Mouse (Mus musculus) kidney, adult 2 months (tissue): ENCODE measurements around the gene Pprc1. TPM values are rescaled to one million over a fixed set of nuclear protein-coding genes. Genes with fewer than 3 reads are reported as not detected.
A peak's percentile ranks its signal among the peaks of the same experiment; 100 is the strongest.

Experiments used
- DNase-seq: peaks from one replicate; pipeline ENCODE4 v3.0.0; 2021
- H3K27ac ChIP-seq: fragments of 200-500 bp; 2 replicates; pipeline ENCODE4 v1.5.1; 2012; ENCODE audit warnings: low read depth, low read length, control low read depth, inconsistent platforms; ENCODE audit not compliant: insufficient read depth
- H3K27me3 ChIP-seq: fragments of 200-500 bp; replicated peaks from 2 replicates; pipeline ENCODE4 v1.6.1; 2012; ENCODE audit warnings: mild to moderate bottlenecking, moderate library complexity, low read length, inconsistent platforms; ENCODE audit not compliant: control insufficient read depth, insufficient read depth
- H3K36me3 ChIP-seq: fragments of 200-500 bp; 2 replicates; pipeline ENCODE4 v1.6.1; 2012; ENCODE audit warnings: mild to moderate bottlenecking, moderate library complexity, low read length, inconsistent platforms; ENCODE audit not compliant: control insufficient read depth, insufficient read depth
- H3K4me1 ChIP-seq: fragments of 200-500 bp; 2 replicates; pipeline ENCODE4 v1.6.1; 2011; ENCODE audit warnings: low read length; ENCODE audit not compliant: control insufficient read depth, insufficient read depth
- H3K4me3 ChIP-seq: fragments of 200-500 bp; 2 replicates; pipeline ENCODE4 v1.5.1; 2011; ENCODE audit warnings: mild to moderate bottlenecking, low read depth, low read length, control low read depth; ENCODE audit not compliant: insufficient read depth
- CTCF ChIP-seq: fragments of 200-500 bp; conservative IDR thresholded peaks from 2 replicates; pipeline ENCODE4 v1.5.1; 2011; ENCODE audit warnings: low read depth, mild to moderate bottlenecking, control low read depth, low read length, moderate library complexity, mixed read lengths; ENCODE audit not compliant: insufficient read depth, insufficient read length
- POLR2A ChIP-seq: fragments of 200-500 bp; IDR thresholded peaks from one replicate; pipeline ENCODE4 v1.6.1; 2011; ENCODE audit warnings: low read depth, low read length, control low read depth
- WGBS: fragments of 180-500 bp; shearing (Covaris S2); methylation state at CpG from one replicate; pipeline ENCODE4 v1.1.7; 2018; 5-methylcytosine and 5-hydroxymethylcytosine counted together
- polyA plus RNA-seq: library from polyadenylated mRNA; depleted of rRNA; stranded (reverse); fragments of >200 nt; gene quantifications from 2 replicates; pipeline ENCODE4 v1.2.3, GENCODE M21; 2012

Gene Pprc1
- polyA plus RNA-seq, 1 experiment = 10.8 TPM

- Histone ChIP-seq H3K27ac (no peak overlapping the region), H3K4me1 (no peaks in the 10 kb centered on the region), H3K36me3 (peaks cover 4% of the 10 kb centered on the region), H3K4me3 (no peak overlapping the region), H3K27me3 (no peaks in the 10 kb centered on the region)
- WGBS = 72% methylated on average over 11 of the region's 11 CpGs
- TF ChIP-seq CTCF (peak; percentile 35; the same call in 1 of the 2 replicates), POLR2A (no peak)
- DNase-seq = no peak
Observed at GRCm38 (mm10) chr19:46028747-46029320, 15.9 kb upstream of the Pprc1 start.

GRCm38 (mm10) chr19:46029652-46030051 lies 15.0 kb upstream of the Pprc1 start:
- peaks cover 4% of the 10 kb centered on the region for H3K36me3 ChIP-seq
- TF ChIP-seq CTCF = no peak
- TF ChIP-seq POLR2A = no peak
- H3K4me3 ChIP-seq = no peak overlapping the region
- no peak overlapping the region for H3K27ac ChIP-seq
- WGBS = 48% methylated on average over 1 of the region's 1 CpGs
- no peaks in the 10 kb centered on the region for H3K27me3 ChIP-seq
- H3K4me1 ChIP-seq = no peaks in the 10 kb centered on the region
- DNase-seq = no peak

DNA sequence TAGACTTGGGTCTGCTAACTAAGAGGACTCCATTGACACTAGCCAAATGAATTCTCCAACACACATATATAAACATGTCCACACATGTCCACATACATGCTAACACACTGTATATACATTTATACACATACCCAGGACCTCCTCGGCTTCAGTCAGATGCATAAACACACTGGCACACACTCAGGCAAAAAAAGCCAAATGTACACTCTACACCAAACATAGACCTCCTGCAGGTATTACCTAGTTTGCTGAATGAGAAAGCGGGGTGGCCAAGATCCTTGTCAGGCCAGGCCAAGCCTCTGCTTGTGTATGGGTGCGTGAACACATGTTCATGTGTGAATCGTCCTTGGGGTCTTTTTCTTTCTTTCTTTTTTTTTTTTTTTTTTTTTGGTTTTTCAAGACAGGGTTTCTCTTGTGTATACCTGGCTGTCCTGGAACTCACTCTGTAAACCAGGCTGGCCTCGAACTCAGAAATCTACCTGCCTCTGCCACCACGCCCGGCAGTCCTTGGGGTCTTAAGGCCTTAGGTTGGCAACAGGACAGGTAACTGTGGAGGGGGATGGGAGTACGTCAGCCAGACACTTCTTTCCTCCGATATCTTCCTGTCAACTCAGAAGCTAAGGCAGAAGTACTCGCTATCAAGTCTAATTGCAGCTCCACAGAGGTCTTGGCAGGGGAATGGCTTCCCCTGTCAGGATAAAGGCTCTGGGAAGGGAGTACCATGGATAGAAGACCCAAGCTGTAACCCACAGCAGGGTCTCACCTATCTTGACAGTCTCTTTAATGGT lies 14.3 kb upstream of the Pprc1 start:
- 95% methylated on average over 10 of the region's 10 CpGs for WGBS
- no peaks in the 10 kb centered on the region for H3K27me3 ChIP-seq
- H3K4me3 ChIP-seq = no peak overlapping the region
- no peak for DNase-seq
- H3K4me1 ChIP-seq = no peaks in the 10 kb centered on the region
- no peak overlapping the region for H3K27ac ChIP-seq
- TF ChIP-seq POLR2A (no peak), CTCF (no peak)
- peaks cover 8% of the 10 kb centered on the region for H3K36me3 ChIP-seq

GRCm38 (mm10) chr19:46031689-46032432 lies 12.8 kb upstream of the Pprc1 start:
- WGBS = 69% methylated on average over 9 of the region's 9 CpGs
- no peak for TF ChIP-seq CTCF
- TF ChIP-seq POLR2A = no peak
- Histone ChIP-seq H3K27me3 (no peaks in the 10 kb centered on the region), H3K27ac (no peak overlapping the region), H3K36me3 (peaks cover 8% of the 10 kb centered on the region), H3K4me3 (no peak overlapping the region), H3K4me1 (no peaks in the 10 kb centered on the region)
- no peak for DNase-seq

GRCm38 (mm10) chr19:46032731-46033510 lies 11.8 kb upstream of the Pprc1 start:
- H3K4me3 ChIP-seq = no peak overlapping the region
- H3K27me3 ChIP-seq = no peaks in the 10 kb centered on the region
- WGBS = 72% methylated on average over 26 of the region's 26 CpGs
- no peak overlapping the region for H3K27ac ChIP-seq
- TF ChIP-seq POLR2A = no peak
- TF ChIP-seq CTCF = no peak
- H3K4me1 ChIP-seq = peaks cover 2% of the 10 kb centered on the region; the same call in 1 of the 2 replicates
- no peak for DNase-seq
- peaks cover 8% of the 10 kb centered on the region for H3K36me3 ChIP-seq

GRCm38 (mm10) chr19:46033911-46034310 lies 10.8 kb upstream of the Pprc1 start:
- DNase-seq = no peak
- Histone ChIP-seq H3K27ac (no peak overlapping the region), H3K27me3 (no peaks in the 10 kb centered on the region), H3K4me3 (no peak overlapping the region), H3K36me3 (peaks cover 8% of the 10 kb centered on the region), H3K4me1 (peaks cover 11% of the 10 kb centered on the region)
- TF ChIP-seq CTCF = no peak
- no peak for TF ChIP-seq POLR2A
- 93% methylated on average over 11 of the region's 11 CpGs for WGBS
